Mouse (Mus musculus) kidney, adult 2 months (tissue): ENCODE data around the gene Ahdc1.

Source experiments
- CTCF ChIP-seq: fragments of 200-500 bp; conservative IDR thresholded peaks from 2 replicates; pipeline ENCODE4 v1.5.1; 2011; ENCODE audit warnings: low read depth, mild to moderate bottlenecking, control low read depth, low read length, moderate library complexity, mixed read lengths; ENCODE audit not compliant: insufficient read depth, insufficient read length
- POLR2A ChIP-seq: fragments of 200-500 bp; IDR thresholded peaks from one replicate; pipeline ENCODE4 v1.6.1; 2011; ENCODE audit warnings: low read depth, low read length, control low read depth

DNA sequence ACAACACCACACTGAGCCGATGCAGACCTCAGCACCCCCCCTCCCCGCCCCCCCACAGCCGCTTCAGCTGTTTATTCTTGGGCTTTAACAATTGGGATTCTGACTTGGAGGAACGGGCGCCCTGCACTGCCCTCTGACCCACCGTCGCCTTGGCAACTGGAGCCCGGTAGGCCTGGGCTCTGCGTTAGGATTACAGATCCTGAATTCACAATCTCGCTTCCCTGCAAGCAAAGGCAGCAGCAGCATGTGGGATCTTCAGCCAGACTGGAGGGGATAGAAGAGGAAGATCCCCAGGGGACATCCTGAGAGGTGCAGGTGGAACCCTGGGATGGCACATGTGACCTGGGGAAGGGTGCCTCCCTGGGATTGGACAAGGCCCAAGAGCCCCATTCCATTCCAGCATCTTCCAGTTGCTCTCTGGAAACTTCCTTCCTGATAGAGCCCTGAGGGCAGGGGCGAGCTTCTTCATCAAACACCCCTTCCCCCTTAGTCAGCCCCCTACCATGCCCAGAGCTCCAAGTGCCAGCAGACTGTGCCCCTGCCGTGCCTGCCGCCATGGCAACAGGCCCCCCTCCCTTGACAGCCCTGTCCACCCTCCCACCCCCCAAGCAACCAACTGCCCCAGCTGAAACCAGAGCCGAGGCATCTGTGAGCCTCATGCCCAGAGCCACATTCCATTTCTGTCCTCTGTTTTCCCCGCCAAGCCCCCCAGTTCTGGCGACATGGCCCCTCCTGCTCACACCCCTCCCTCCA lies 36.5 kb downstream of the Ahdc1 start:
- TF ChIP-seq POLR2A (no peak), CTCF (no peak)
